Mouse (Mus musculus): ENCODE measurements at regions not wholly inside any gene's neighbourhood (a gene's known extent, or its start where the extent isn't known, plus 50 kb on each side); places are given as distances from the start of the nearest gene placed in this dataset.

GRCm38 (mm10) chr13:82372612-82373011 is 589.7 kb downstream of the Cetn3 start:
- WGBS: 92% methylated on average over 4 of the region's 4 CpGs
- Histone ChIP-seq H3K27me3 (ENCODE audit: control insufficient read depth, insufficient read depth, low read length) (no peaks in the 10 kb centered on the region), H3K9me3 (ENCODE audit: control insufficient read depth, low read length) (no peaks in the 10 kb centered on the region), H3K4me2 (ENCODE audit: low read depth, severe bottlenecking) (no peak overlapping the region), H3K4me3 (ENCODE audit: low read depth, low read length) (no peak overlapping the region), H3K27ac (replicated peaks; ENCODE audit: low read depth, low read length) (no peak overlapping the region), H3K4me1 (ENCODE audit: control insufficient read depth, insufficient read depth, low read length) (no peaks in the 10 kb centered on the region), H3K9ac (ENCODE audit: low read length) (no peak overlapping the region), H3K36me3 (ENCODE audit: control insufficient read depth, insufficient read depth, low read length) (no peaks in the 10 kb centered on the region)
- ATAC-seq (ENCODE audit: insufficient number of reproducible peaks, low FRiP score, low TSS enrichment, low read depth): no peak
- no peak for DNase-seq (ENCODE audit: low spot score)

GRCm38 (mm10) chr13:82392908-82393307 is 610.0 kb downstream of the Cetn3 start:
- no peak for ATAC-seq (ENCODE audit: insufficient number of reproducible peaks, low FRiP score, low TSS enrichment, low read depth)
- Histone ChIP-seq H3K27ac (replicated peaks; ENCODE audit: low read depth, low read length) (no peak overlapping the region), H3K36me3 (ENCODE audit: control insufficient read depth, insufficient read depth, low read length) (no peaks in the 10 kb centered on the region), H3K27me3 (ENCODE audit: control insufficient read depth, insufficient read depth, low read length) (no peaks in the 10 kb centered on the region), H3K4me2 (ENCODE audit: low read depth, severe bottlenecking) (no peak overlapping the region), H3K9me3 (ENCODE audit: control insufficient read depth, low read length) (no peaks in the 10 kb centered on the region), H3K9ac (ENCODE audit: low read length) (no peak overlapping the region), H3K4me3 (ENCODE audit: low read depth, low read length) (no peak overlapping the region), H3K4me1 (ENCODE audit: control insufficient read depth, insufficient read depth, low read length) (no peaks in the 10 kb centered on the region)
- DNase-seq (ENCODE audit: low spot score): no peak

- Histone ChIP-seq H3K36me3 (ENCODE audit: control insufficient read depth, insufficient read depth, low read length) (no peaks in the 10 kb centered on the region), H3K27ac (replicated peaks; ENCODE audit: low read depth, low read length) (no peak overlapping the region), H3K9ac (ENCODE audit: low read length) (no peak overlapping the region), H3K4me1 (ENCODE audit: control insufficient read depth, insufficient read depth, low read length) (no peaks in the 10 kb centered on the region), H3K27me3 (ENCODE audit: control insufficient read depth, insufficient read depth, low read length) (no peaks in the 10 kb centered on the region), H3K9me3 (ENCODE audit: control insufficient read depth, low read length) (no peaks in the 10 kb centered on the region), H3K4me3 (ENCODE audit: low read depth, low read length) (no peak overlapping the region), H3K4me2 (ENCODE audit: low read depth, severe bottlenecking) (no peak overlapping the region)
- WGBS: 87% methylated on average over 6 of the region's 6 CpGs
- DNase-seq (ENCODE audit: low spot score) (no peak), ATAC-seq (ENCODE audit: insufficient number of reproducible peaks, low FRiP score, low TSS enrichment, low read depth) (no peak)
Measured at GRCm38 (mm10) chr13:82393496-82393895, 610.6 kb downstream of the Cetn3 start.

- DNase-seq (ENCODE audit: low spot score): no peak
- no peak overlapping the region for H3K4me2 ChIP-seq (ENCODE audit: low read depth, severe bottlenecking)
- WGBS: 85% methylated on average over 3 of the region's 3 CpGs
- no peaks in the 10 kb centered on the region for H3K36me3 ChIP-seq (ENCODE audit: control insufficient read depth, insufficient read depth, low read length)
- H3K9ac ChIP-seq (ENCODE audit: low read length): no peak overlapping the region
- H3K4me1 ChIP-seq (ENCODE audit: control insufficient read depth, insufficient read depth, low read length): no peaks in the 10 kb centered on the region
- H3K4me3 ChIP-seq (ENCODE audit: low read depth, low read length): no peak overlapping the region
- H3K9me3 ChIP-seq (ENCODE audit: control insufficient read depth, low read length): no peaks in the 10 kb centered on the region
- ATAC-seq (ENCODE audit: insufficient number of reproducible peaks, low FRiP score, low TSS enrichment, low read depth): no peak
- no peaks in the 10 kb centered on the region for H3K27me3 ChIP-seq (ENCODE audit: control insufficient read depth, insufficient read depth, low read length)
- no peak overlapping the region for H3K27ac ChIP-seq (replicated peaks; ENCODE audit: low read depth, low read length)
Measured at GRCm38 (mm10) chr13:82413677-82414076, 630.8 kb downstream of the Cetn3 start.

GRCm38 (mm10) chr13:82420966-82421365 is 638.1 kb downstream of the Cetn3 start:
- Histone ChIP-seq H3K4me1 (ENCODE audit: control insufficient read depth, insufficient read depth, low read length) (no peaks in the 10 kb centered on the region), H3K27me3 (ENCODE audit: control insufficient read depth, insufficient read depth, low read length) (no peaks in the 10 kb centered on the region), H3K4me3 (ENCODE audit: low read depth, low read length) (no peak overlapping the region), H3K9me3 (ENCODE audit: control insufficient read depth, low read length) (no peaks in the 10 kb centered on the region), H3K4me2 (ENCODE audit: low read depth, severe bottlenecking) (no peak overlapping the region), H3K27ac (replicated peaks; ENCODE audit: low read depth, low read length) (no peak overlapping the region), H3K36me3 (ENCODE audit: control insufficient read depth, insufficient read depth, low read length) (no peaks in the 10 kb centered on the region), H3K9ac (ENCODE audit: low read length) (no peak overlapping the region)
- no peak for ATAC-seq (ENCODE audit: insufficient number of reproducible peaks, low FRiP score, low TSS enrichment, low read depth)
- DNase-seq (ENCODE audit: low spot score): no peak

GRCm38 (mm10) chr13:82423911-82424654 is 641.2 kb downstream of the Cetn3 start:
- no peaks in the 10 kb centered on the region for H3K4me1 ChIP-seq (ENCODE audit: control insufficient read depth, insufficient read depth, low read length)
- WGBS: 81% methylated on average over 5 of the region's 5 CpGs
- no peaks in the 10 kb centered on the region for H3K36me3 ChIP-seq (ENCODE audit: control insufficient read depth, insufficient read depth, low read length)
- no peak overlapping the region for H3K9ac ChIP-seq (ENCODE audit: low read length)
- ATAC-seq (ENCODE audit: insufficient number of reproducible peaks, low FRiP score, low TSS enrichment, low read depth): no peak
- no peak for DNase-seq (ENCODE audit: low spot score)
- H3K4me2 ChIP-seq (ENCODE audit: low read depth, severe bottlenecking): no peak overlapping the region
- H3K27me3 ChIP-seq (ENCODE audit: control insufficient read depth, insufficient read depth, low read length): no peaks in the 10 kb centered on the region
- H3K27ac ChIP-seq (replicated peaks; ENCODE audit: low read depth, low read length): no peak overlapping the region
- H3K9me3 ChIP-seq (ENCODE audit: control insufficient read depth, low read length): no peaks in the 10 kb centered on the region
- H3K4me3 ChIP-seq (ENCODE audit: low read depth, low read length): no peak overlapping the region

- no peak overlapping the region for H3K4me2 ChIP-seq (ENCODE audit: low read depth, severe bottlenecking)
- DNase-seq (ENCODE audit: low spot score) (no peak), ATAC-seq (ENCODE audit: insufficient number of reproducible peaks, low FRiP score, low TSS enrichment, low read depth) (no peak)
- H3K27ac ChIP-seq (replicated peaks; ENCODE audit: low read depth, low read length): no peak overlapping the region
- H3K9me3 ChIP-seq (ENCODE audit: control insufficient read depth, low read length): no peaks in the 10 kb centered on the region
- H3K27me3 ChIP-seq (ENCODE audit: control insufficient read depth, insufficient read depth, low read length): no peaks in the 10 kb centered on the region
- WGBS: 86% methylated on average over 10 of the region's 10 CpGs
- H3K4me3 ChIP-seq (ENCODE audit: low read depth, low read length): no peak overlapping the region
- H3K36me3 ChIP-seq (ENCODE audit: control insufficient read depth, insufficient read depth, low read length): no peaks in the 10 kb centered on the region
- no peaks in the 10 kb centered on the region for H3K4me1 ChIP-seq (ENCODE audit: control insufficient read depth, insufficient read depth, low read length)
- H3K9ac ChIP-seq (ENCODE audit: low read length): no peak overlapping the region
Measured at GRCm38 (mm10) chr13:82424732-82425341, 642.0 kb downstream of the Cetn3 start.

GRCm38 (mm10) chr13:82432411-82432810 is 649.5 kb downstream of the Cetn3 start:
- no peak overlapping the region for H3K9ac ChIP-seq (ENCODE audit: low read length)
- no peak for DNase-seq (ENCODE audit: low spot score)

GRCm38 (mm10) chr13:82439294-82439693 is 656.4 kb downstream of the Cetn3 start:
- Histone ChIP-seq H3K4me2 (ENCODE audit: low read depth, severe bottlenecking) (no peak overlapping the region), H3K27ac (replicated peaks; ENCODE audit: low read depth, low read length) (no peak overlapping the region), H3K36me3 (ENCODE audit: control insufficient read depth, insufficient read depth, low read length) (no peaks in the 10 kb centered on the region), H3K9me3 (ENCODE audit: control insufficient read depth, low read length) (no peaks in the 10 kb centered on the region), H3K9ac (ENCODE audit: low read length) (no peak overlapping the region), H3K4me3 (ENCODE audit: low read depth, low read length) (no peak overlapping the region), H3K27me3 (ENCODE audit: control insufficient read depth, insufficient read depth, low read length) (no peaks in the 10 kb centered on the region), H3K4me1 (ENCODE audit: control insufficient read depth, insufficient read depth, low read length) (no peaks in the 10 kb centered on the region)
- no peak for DNase-seq (ENCODE audit: low spot score)
- no peak for ATAC-seq (ENCODE audit: insufficient number of reproducible peaks, low FRiP score, low TSS enrichment, low read depth)
- WGBS: 94% methylated on average over 1 of the region's 1 CpGs

More at GRCm38 (mm10) chr13:82432411-82432810, 649.5 kb downstream of the Cetn3 start:
- Histone ChIP-seq H3K4me1 (ENCODE audit: control insufficient read depth, insufficient read depth, low read length) (no peaks in the 10 kb centered on the region), H3K27me3 (ENCODE audit: control insufficient read depth, insufficient read depth, low read length) (no peaks in the 10 kb centered on the region), H3K36me3 (ENCODE audit: control insufficient read depth, insufficient read depth, low read length) (no peaks in the 10 kb centered on the region), H3K27ac (replicated peaks; ENCODE audit: low read depth, low read length) (no peak overlapping the region), H3K9me3 (ENCODE audit: control insufficient read depth, low read length) (no peaks in the 10 kb centered on the region), H3K4me3 (ENCODE audit: low read depth, low read length) (no peak overlapping the region), H3K4me2 (ENCODE audit: low read depth, severe bottlenecking) (no peak overlapping the region)
- WGBS: 78% methylated on average over 2 of the region's 2 CpGs
- no peak for ATAC-seq (ENCODE audit: insufficient number of reproducible peaks, low FRiP score, low TSS enrichment, low read depth)
